Mouse (Mus musculus) midbrain, embryonic 14.5 days (tissue): ENCODE measurements around the gene Map3k10. TPM values are rescaled to one million over a fixed set of nuclear protein-coding genes. Genes with fewer than 3 reads are reported as not detected.

Experiments
- ATAC-seq: fragments of 200-750 bp; cut with Nextera tagmentation; 2 replicates; pipeline ENCODE4 v1.8.0; 2017; ENCODE audit warnings: moderate number of reproducible peaks, moderate library complexity; ENCODE audit not compliant: low FRiP score, low TSS enrichment
- DNase-seq: peaks from one replicate; pipeline ENCODE4 v3.0.0-alpha.2; 2015
- H3K27ac ChIP-seq: fragments of 300-500 bp; sonication (generic); replicated peaks from 2 replicates; pipeline ENCODE4 v1.5.1; 2014; ENCODE audit warnings: mild to moderate bottlenecking, low read depth, low read length, moderate library complexity
- H3K27me3 ChIP-seq: fragments of 300-500 bp; sonication (generic); 2 replicates; pipeline ENCODE4 v1.6.1; 2014; ENCODE audit warnings: low read length, control low read depth, mixed read lengths; ENCODE audit not compliant: control insufficient read depth, insufficient read depth
- H3K36me3 ChIP-seq: fragments of 300-500 bp; sonication (generic); 2 replicates; pipeline ENCODE4 v1.6.1; 2014; ENCODE audit warnings: low read length, control low read depth; ENCODE audit not compliant: control insufficient read depth, insufficient read depth
- H3K4me1 ChIP-seq: fragments of 300-500 bp; sonication (generic); 2 replicates; pipeline ENCODE4 v1.6.1; 2014; ENCODE audit warnings: mild to moderate bottlenecking, antibody characterized with exemption, low read length, control low read depth; ENCODE audit not compliant: control insufficient read depth, insufficient read depth
- H3K4me2 ChIP-seq: fragments of 300-500 bp; sonication (generic); 2 replicates; pipeline ENCODE4 v1.6.1; 2014; ENCODE audit warnings: mild to moderate bottlenecking, low read length, moderate library complexity
- H3K4me3 ChIP-seq: fragments of 300-500 bp; sonication (generic); replicated peaks from 2 replicates; pipeline ENCODE4 v1.5.1; 2014; ENCODE audit warnings: low read depth, low read length
- H3K9ac ChIP-seq: fragments of 300-500 bp; sonication (generic); replicated peaks from 2 replicates; pipeline ENCODE4 v1.6.1; 2014; ENCODE audit warnings: mild to moderate bottlenecking, low read length, moderate library complexity
- H3K9me3 ChIP-seq: fragments of 300-500 bp; sonication (generic); 2 replicates; pipeline ENCODE4 v1.6.1; 2016; ENCODE audit warnings: low read length, control low read depth, mixed read lengths; ENCODE audit not compliant: control insufficient read depth
- WGBS: fragments of 180-500 bp; shearing (Covaris S2); extraction: QIAGEN DNeasy Blood & Tissue Kit; methylation state at CpG from one replicate; pipeline ENCODE4 v1.1.7; 2014; 5-methylcytosine and 5-hydroxymethylcytosine counted together
- polyA plus RNA-seq: library from polyadenylated mRNA; unstranded; fragments of >200 nt; fragmentation: Nextera tagmentation; extraction: Ambion mirVana; gene quantifications from 2 replicates; pipeline ENCODE4 v1.2.1, GENCODE M21; 2014

Map3k10 gene
- polyA plus RNA-seq, 1 experiment from 2014 or later = 19.0 TPM

DNA sequence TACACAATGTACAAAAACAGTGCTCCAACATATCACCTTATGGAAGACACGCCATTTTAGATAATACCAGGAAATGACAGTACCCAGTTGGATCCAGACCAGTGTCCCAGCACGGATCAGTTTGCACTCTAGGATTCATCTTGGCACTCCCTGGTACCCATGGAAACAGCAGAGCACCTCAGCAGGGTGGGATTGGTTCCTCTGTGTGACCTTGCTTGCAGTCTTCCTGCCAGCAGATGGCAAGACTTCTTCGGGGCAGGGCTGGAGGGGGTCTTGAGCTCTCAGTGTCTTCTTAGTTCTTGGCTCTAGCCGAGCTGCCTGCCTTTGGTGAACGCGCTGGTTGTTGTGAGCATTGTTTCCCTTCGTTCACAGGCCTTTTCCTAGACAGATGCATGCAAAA lies 46.7 kb downstream of the Map3k10 start:
- H3K9me3 ChIP-seq = no peaks in the 10 kb centered on the region
- no peak overlapping the region for H3K4me3 ChIP-seq
- peaks cover 67% of the 10 kb centered on the region for H3K36me3 ChIP-seq
- H3K27ac ChIP-seq = no peak overlapping the region
- ATAC-seq (no peak), DNase-seq (no peak)
- no peak overlapping the region for H3K9ac ChIP-seq
- no peaks in the 10 kb centered on the region for H3K27me3 ChIP-seq
- no peaks in the 10 kb centered on the region for H3K4me1 ChIP-seq
- WGBS = 88% methylated on average over 7 of the region's 7 CpGs
- H3K4me2 ChIP-seq = no peak overlapping the region

DNA sequence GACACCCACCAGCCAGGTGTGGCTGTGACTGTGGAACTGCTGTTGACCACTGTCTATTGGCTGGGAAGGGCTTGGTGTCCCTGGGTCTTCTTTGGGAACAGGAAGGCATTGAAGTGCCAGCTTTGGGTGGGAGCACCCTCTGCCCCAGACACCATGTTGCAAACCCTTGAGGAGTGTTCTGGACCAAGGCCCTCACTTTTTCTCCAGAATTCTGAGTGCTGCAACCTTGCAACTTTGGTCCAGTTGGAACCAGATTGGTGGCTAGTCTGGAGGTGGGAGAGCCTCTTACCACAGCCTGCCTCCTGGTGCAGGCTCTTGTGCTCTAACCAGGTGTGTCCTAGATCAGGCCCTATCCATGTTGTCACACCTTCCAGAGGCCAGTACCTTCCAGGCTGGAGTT lies 49.4 kb downstream of the Map3k10 start:
- Histone ChIP-seq H3K4me1 (no peaks in the 10 kb centered on the region), H3K36me3 (peaks cover 76% of the 10 kb centered on the region), H3K9me3 (no peaks in the 10 kb centered on the region), H3K9ac (no peak overlapping the region), H3K27ac (no peak overlapping the region), H3K27me3 (no peaks in the 10 kb centered on the region), H3K4me3 (no peak overlapping the region), H3K4me2 (no peak overlapping the region)
- no peak for DNase-seq
- no peak for ATAC-seq

- no peaks in the 10 kb centered on the region for H3K4me1 ChIP-seq
- WGBS = 73% methylated on average over 1 of the region's 1 CpGs
These were observed 52.2 kb downstream of the Map3k10 start for GRCm38 (mm10) chr7:27622234-27622633.

DNA sequence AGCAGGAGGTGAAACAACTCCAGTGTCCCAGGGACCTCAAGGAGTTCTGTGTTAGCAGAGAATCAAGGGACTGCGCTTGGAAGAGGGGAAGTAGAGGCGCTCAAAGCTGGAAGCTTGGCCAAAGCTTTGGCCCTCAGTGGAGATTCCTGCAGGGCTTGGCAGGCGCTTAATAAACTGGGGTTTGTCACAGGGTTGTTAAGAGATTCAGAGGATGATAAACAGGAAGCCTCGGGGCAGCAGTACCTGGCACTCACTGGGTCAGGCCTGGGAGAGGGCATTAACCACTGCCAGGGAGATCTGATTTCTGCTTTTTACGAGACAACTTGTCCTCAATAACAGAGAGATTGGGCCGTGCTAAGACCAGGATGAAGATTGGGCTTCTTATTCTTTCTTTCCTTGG lies 53.4 kb downstream of the Map3k10 start:
- H3K4me3 ChIP-seq = no peak overlapping the region
- H3K27ac ChIP-seq = no peak overlapping the region
- DNase-seq (no peak), ATAC-seq (no peak)
- H3K36me3 ChIP-seq = peaks cover 86% of the 10 kb centered on the region
- no peaks in the 10 kb centered on the region for H3K27me3 ChIP-seq
- H3K4me1 ChIP-seq = no peaks in the 10 kb centered on the region
- H3K9me3 ChIP-seq = no peaks in the 10 kb centered on the region
- no peak overlapping the region for H3K9ac ChIP-seq
- 91% methylated on average over 6 of the region's 6 CpGs for WGBS
- H3K4me2 ChIP-seq = no peak overlapping the region

More at GRCm38 (mm10) chr7:27622234-27622633, 52.2 kb downstream of the Map3k10 start:
- Histone ChIP-seq H3K27ac (no peak overlapping the region), H3K4me2 (no peak overlapping the region), H3K4me3 (no peak overlapping the region), H3K9me3 (no peaks in the 10 kb centered on the region), H3K27me3 (no peaks in the 10 kb centered on the region), H3K36me3 (peaks cover 75% of the 10 kb centered on the region), H3K9ac (no peak overlapping the region)
- DNase-seq = no peak
- no peak for ATAC-seq

DNA sequence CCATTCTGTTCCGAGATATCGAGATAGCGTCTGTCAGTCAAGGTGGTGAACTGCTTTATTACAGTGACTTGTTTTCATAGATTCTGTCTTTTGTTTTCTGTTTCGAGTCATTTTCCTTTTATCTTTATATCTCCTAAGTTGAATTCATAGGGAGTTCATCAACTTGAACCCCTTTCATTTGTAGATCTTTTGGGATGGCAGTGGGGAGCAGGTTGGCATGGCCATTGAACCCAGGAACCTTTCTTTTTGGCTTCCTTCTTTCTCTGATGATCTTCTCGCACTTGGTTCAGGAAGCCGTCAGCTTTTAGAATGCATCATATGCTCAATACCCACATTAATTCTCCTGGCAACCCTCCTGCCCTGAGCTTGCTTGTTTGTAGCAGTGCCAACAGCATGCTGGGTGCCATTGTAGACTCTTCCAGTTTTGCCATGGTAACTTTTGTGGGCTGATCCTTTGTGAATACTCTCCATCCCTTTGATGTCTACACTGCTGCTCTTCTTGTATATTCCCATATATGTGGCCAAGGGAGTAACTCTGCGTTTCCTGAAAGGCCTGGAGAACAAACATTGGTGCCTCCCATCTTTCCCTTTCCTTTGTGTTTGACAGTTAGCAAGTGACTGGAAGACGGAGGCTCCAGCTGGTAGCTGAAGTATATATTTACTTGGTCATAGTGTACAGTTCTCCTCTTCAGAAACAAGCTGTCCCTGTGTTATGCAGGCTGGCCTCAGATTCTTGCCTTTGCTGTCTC lies 60.5 kb downstream of the Map3k10 start:
- peak overlapping the region; percentile 78 for H3K27ac ChIP-seq
- H3K4me1 ChIP-seq = peaks cover 19% of the 10 kb centered on the region
- DNase-seq (peak; percentile 77), ATAC-seq (no peak; the same call in 1 of the 2 replicates)
- H3K4me3 ChIP-seq = no peak overlapping the region
- H3K9ac ChIP-seq = no peak overlapping the region; the same call in 1 of the 2 replicates
- 36% methylated on average over 8 of the region's 8 CpGs for WGBS
- H3K4me2 ChIP-seq = no peak overlapping the region
- no peaks in the 10 kb centered on the region for H3K27me3 ChIP-seq
- H3K9me3 ChIP-seq = no peaks in the 10 kb centered on the region
- H3K36me3 ChIP-seq = peaks cover 48% of the 10 kb centered on the region

DNA sequence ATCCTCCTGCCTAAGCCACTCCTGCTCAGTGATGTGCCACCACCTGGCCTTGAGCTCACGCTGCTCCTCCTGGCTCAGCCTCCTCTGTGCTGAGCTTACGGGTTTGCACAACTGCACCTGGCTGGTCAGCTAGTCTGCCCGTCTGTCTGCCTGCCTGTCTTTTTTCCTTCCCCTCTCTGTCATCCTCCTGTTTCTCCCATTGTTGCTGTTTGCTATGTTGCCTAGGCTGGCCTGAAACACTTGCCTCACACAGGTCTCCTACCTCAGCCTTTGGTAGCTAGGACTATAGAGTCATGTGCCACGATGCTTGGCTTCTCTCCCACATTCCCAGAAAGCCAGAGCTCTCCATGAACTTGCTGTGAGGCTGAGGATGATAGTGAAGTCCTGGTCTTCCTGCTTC lies 61.5 kb downstream of the Map3k10 start:
- no peak overlapping the region for H3K4me2 ChIP-seq
- H3K36me3 ChIP-seq = peaks cover 43% of the 10 kb centered on the region
- ATAC-seq (no peak), DNase-seq (peak; percentile 17)
- peaks cover 19% of the 10 kb centered on the region for H3K4me1 ChIP-seq
- H3K27me3 ChIP-seq = no peaks in the 10 kb centered on the region
- no peak overlapping the region for H3K9ac ChIP-seq
- WGBS = 77% methylated on average over 4 of the region's 4 CpGs
- H3K9me3 ChIP-seq = no peaks in the 10 kb centered on the region
- 0 out of 2 replicates have a peak overlapping the region, but pooled peaks have one; percentile 3 for H3K27ac ChIP-seq
- H3K4me3 ChIP-seq = no peak overlapping the region

- H3K9me3 ChIP-seq = no peaks in the 10 kb centered on the region
- peaks cover 25% of the 10 kb centered on the region for H3K36me3 ChIP-seq
- H3K4me2 ChIP-seq = no peak overlapping the region
- H3K4me3 ChIP-seq = no peak overlapping the region
- peaks cover 19% of the 10 kb centered on the region for H3K4me1 ChIP-seq
- ATAC-seq = no peak
- no peak overlapping the region for H3K9ac ChIP-seq
- no peak overlapping the region for H3K27ac ChIP-seq
- DNase-seq = no peak
- H3K27me3 ChIP-seq = no peaks in the 10 kb centered on the region
- 98% methylated on average over 5 of the region's 5 CpGs for WGBS
These were observed 63.5 kb downstream of the Map3k10 start for GRCm38 (mm10) chr7:27610871-27611270.

GRCm38 (mm10) chr7:27610370-27610769 lies 64.0 kb downstream of the Map3k10 start:
- H3K4me1 ChIP-seq = peaks cover 19% of the 10 kb centered on the region

DNA sequence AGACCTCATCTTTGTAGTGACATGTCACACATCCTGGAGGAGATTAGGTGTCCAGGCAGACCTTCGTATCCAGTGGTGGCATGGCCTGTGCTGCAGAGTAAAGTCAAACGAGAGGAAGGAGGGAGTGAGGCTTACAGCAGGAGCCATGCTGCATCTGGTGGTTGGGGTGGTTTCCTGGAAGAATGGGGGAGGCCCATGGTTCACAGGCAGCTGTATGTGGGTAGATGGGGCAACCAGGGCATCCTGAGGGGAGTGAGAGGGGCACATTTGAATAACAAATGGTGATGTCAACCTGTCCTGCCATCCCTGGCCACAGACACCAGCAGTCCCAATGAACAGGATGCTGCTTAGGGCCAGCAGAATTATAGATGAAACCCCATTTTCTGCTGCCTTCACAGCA lies 64.7 kb downstream of the Map3k10 start:
- no peak for ATAC-seq
- peaks cover 25% of the 10 kb centered on the region for H3K36me3 ChIP-seq
- no peak for DNase-seq
- H3K4me1 ChIP-seq = peaks cover 15% of the 10 kb centered on the region
- no peak overlapping the region for H3K4me2 ChIP-seq
- no peaks in the 10 kb centered on the region for H3K27me3 ChIP-seq
- H3K9me3 ChIP-seq = no peaks in the 10 kb centered on the region
- H3K4me3 ChIP-seq = no peak overlapping the region
- 89% methylated on average over 2 of the region's 2 CpGs for WGBS
- H3K9ac ChIP-seq = no peak overlapping the region
- no peak overlapping the region for H3K27ac ChIP-seq

More at GRCm38 (mm10) chr7:27610370-27610769, 64.0 kb downstream of the Map3k10 start:
- no peaks in the 10 kb centered on the region for H3K9me3 ChIP-seq
- DNase-seq (no peak), ATAC-seq (no peak)
- H3K27me3 ChIP-seq = no peaks in the 10 kb centered on the region
- no peak overlapping the region for H3K4me3 ChIP-seq
- H3K4me2 ChIP-seq = no peak overlapping the region
- 94% methylated on average over 3 of the region's 3 CpGs for WGBS
- no peak overlapping the region for H3K27ac ChIP-seq
- peaks cover 25% of the 10 kb centered on the region for H3K36me3 ChIP-seq
- H3K9ac ChIP-seq = no peak overlapping the region
